Mouse (Mus musculus) megakaryocyte-erythroid progenitor cell, adult 5-6 weeks (primary cell): ENCODE measurements around the gene Glt6d1. TPM values are rescaled to one million over a fixed set of nuclear protein-coding genes. Genes with fewer than 3 reads are reported as not detected.

ENCODE experiments used
- total RNA-seq, 2 experiments: library from RNA; stranded (forward) in 1 of 2; stranded (reverse) in 1 of 2; fragments of 200-1000, 215-1000 nt in 1 of 2; fragments of >200 nt in 1 of 2; fragmentation: Nextera tagmentation in 1 of 2; gene quantifications; 2 replicates each; pipeline ENCODE4 v1.2.3; 2014 to 2017

Gene Glt6d1
- total RNA-seq, 2 experiments from 2014 or later: not detected

Other genes starting within 250 kb of the Glt6d1 start
- 6.5 and 8.1 TPM in 2 replicates for gene Mamdc4, start 241.0 kb downstream of the Glt6d1 start, total RNA-seq (2014; fragmentation: Nextera tagmentation)
- gene Mamdc4, start 241.0 kb downstream of the Glt6d1 start, total RNA-seq (2017): 0.38 and 2.0 TPM in 2 replicates
- gene Phpt1, start 240.6 kb downstream of the Glt6d1 start, total RNA-seq (2014; fragmentation: Nextera tagmentation): 36.5 and 43.2 TPM in 2 replicates
- 19.1 and 25.2 TPM in 2 replicates for gene Phpt1, start 240.6 kb downstream of the Glt6d1 start, total RNA-seq (2017)
- gene Ajm1, start 234.1 kb downstream of the Glt6d1 start, total RNA-seq (2014; fragmentation: Nextera tagmentation): not detected in 2 replicates
- gene Ajm1, start 234.1 kb downstream of the Glt6d1 start, total RNA-seq (2017): 0.09 TPM in 1 of 2 replicates, not detected in the other
- gene Rabl6, start 207.3 kb downstream of the Glt6d1 start, total RNA-seq (2014; fragmentation: Nextera tagmentation): 55.8 and 58.7 TPM in 2 replicates
- gene Rabl6, start 207.3 kb downstream of the Glt6d1 start, total RNA-seq (2017): 58.5 and 92.0 TPM in 2 replicates
- not detected in 2 replicates for gene Ccdc183, start 198.2 kb downstream of the Glt6d1 start, total RNA-seq (2014; fragmentation: Nextera tagmentation)
- gene Ccdc183, start 198.2 kb downstream of the Glt6d1 start, total RNA-seq (2017): not detected in 2 replicates
- 2.1 and 3.0 TPM in 2 replicates for gene Tmem141, start 193.8 kb downstream of the Glt6d1 start, total RNA-seq (2014; fragmentation: Nextera tagmentation)
- gene Tmem141, start 193.8 kb downstream of the Glt6d1 start, total RNA-seq (2017): 3.7 and 5.9 TPM in 2 replicates
- gene Fcna, start 187.8 kb downstream of the Glt6d1 start, total RNA-seq (2014; fragmentation: Nextera tagmentation): not detected in 2 replicates
- not detected in 2 replicates for gene Fcna, start 187.8 kb downstream of the Glt6d1 start, total RNA-seq (2017)
- gene Lcn8, start 162.7 kb downstream of the Glt6d1 start, total RNA-seq (2014; fragmentation: Nextera tagmentation): not detected in 2 replicates
- gene Lcn8, start 162.7 kb downstream of the Glt6d1 start, total RNA-seq (2017): not detected in 2 replicates
- gene Lcn5, start 157.9 kb downstream of the Glt6d1 start, total RNA-seq (2014; fragmentation: Nextera tagmentation): not detected in 2 replicates
- not detected in 2 replicates for gene Lcn5, start 157.9 kb downstream of the Glt6d1 start, total RNA-seq (2017)
- not detected in 2 replicates for gene Lcn6, start 139.1 kb downstream of the Glt6d1 start, total RNA-seq (2014; fragmentation: Nextera tagmentation)
- gene Lcn6, start 139.1 kb downstream of the Glt6d1 start, total RNA-seq (2017): not detected in 2 replicates
- not detected in 2 replicates for gene Lcn10, start 133.1 kb downstream of the Glt6d1 start, total RNA-seq (2014; fragmentation: Nextera tagmentation)
- not detected in 2 replicates for gene Lcn10, start 133.1 kb downstream of the Glt6d1 start, total RNA-seq (2017)
- not detected in 2 replicates for gene Obp2a, start 115.8 kb downstream of the Glt6d1 start, total RNA-seq (2014; fragmentation: Nextera tagmentation)
- gene Obp2a, start 115.8 kb downstream of the Glt6d1 start, total RNA-seq (2017): not detected in 2 replicates
- gene Bmyc, start 109.1 kb downstream of the Glt6d1 start, total RNA-seq (2014; fragmentation: Nextera tagmentation): 2.8 and 7.9 TPM in 2 replicates
- gene Bmyc, start 109.1 kb downstream of the Glt6d1 start, total RNA-seq (2017): 2.4 and 2.5 TPM in 2 replicates
- gene Obp2b, start 78.8 kb downstream of the Glt6d1 start, total RNA-seq (2014; fragmentation: Nextera tagmentation): not detected in 2 replicates
- gene Obp2b, start 78.8 kb downstream of the Glt6d1 start, total RNA-seq (2017): not detected in 2 replicates
- not detected in 2 replicates for gene Lcn3, start 50.3 kb downstream of the Glt6d1 start, total RNA-seq (2014; fragmentation: Nextera tagmentation)
- gene Lcn3, start 50.3 kb downstream of the Glt6d1 start, total RNA-seq (2017): not detected in 2 replicates
- gene Lcn11, start 38.8 kb downstream of the Glt6d1 start, total RNA-seq (2014; fragmentation: Nextera tagmentation): not detected in 2 replicates
- not detected in 2 replicates for gene Lcn11, start 38.8 kb downstream of the Glt6d1 start, total RNA-seq (2017)
- gene Gm13539, start 33.6 kb downstream of the Glt6d1 start, total RNA-seq (2014; fragmentation: Nextera tagmentation): not detected in 2 replicates
- gene Gm13539, start 33.6 kb downstream of the Glt6d1 start, total RNA-seq (2017): not detected in 2 replicates
- not detected in 2 replicates for gene Lcn9, start 7.3 kb upstream of the Glt6d1 start, total RNA-seq (2014; fragmentation: Nextera tagmentation)
- not detected in 2 replicates for gene Lcn9, start 7.3 kb upstream of the Glt6d1 start, total RNA-seq (2017)
- gene Sohlh1, start 31.4 kb upstream of the Glt6d1 start, total RNA-seq (2014; fragmentation: Nextera tagmentation): not detected in 2 replicates
- gene Sohlh1, start 31.4 kb upstream of the Glt6d1 start, total RNA-seq (2017): not detected in 2 replicates
- gene Kcnt1, start 47.9 kb upstream of the Glt6d1 start, total RNA-seq (2014; fragmentation: Nextera tagmentation): not detected in 2 replicates
- not detected in 2 replicates for gene Kcnt1, start 47.9 kb upstream of the Glt6d1 start, total RNA-seq (2017)
- gene Camsap1, start 167.4 kb upstream of the Glt6d1 start, total RNA-seq (2014; fragmentation: Nextera tagmentation): 18.2 and 37.5 TPM in 2 replicates
- 25.9 and 44.6 TPM in 2 replicates for gene Camsap1, start 167.4 kb upstream of the Glt6d1 start, total RNA-seq (2017)
- 185 and 204 TPM in 2 replicates for gene Ubac1, start 205.9 kb upstream of the Glt6d1 start, total RNA-seq (2014; fragmentation: Nextera tagmentation)
- 100 and 151 TPM in 2 replicates for gene Ubac1, start 205.9 kb upstream of the Glt6d1 start, total RNA-seq (2017)